Mouse (Mus musculus): Measurements from ENCODE around the gene Xpo1.
"Not testable (repeated sequence)": the region's sequence is repeated elsewhere in the genome, so short reads cannot be mapped to it uniquely, and the experiment has no call there.

Gene Xpo1

GRCm38 (mm10) chr11:23288866-23289265 lies 33.0 kb downstream of the Xpo1 start:
- in situ Hi-C loops (cut with MboI; ENCODE audit: unreplicated experiment in 2 of 2), result loop anchor here in 1 of 2 experiments (10.0 kb wide), 1 partner anchor 644 kb away; no protein-coding TSS in a partner anchor

- in situ Hi-C loops (cut with MboI; ENCODE audit: unreplicated experiment in 2 of 2), result no loop called here
These were observed 41.5 kb downstream of the Xpo1 start for GRCm38 (mm10) chr11:23297379-23297778.

GRCm38 (mm10) chr11:23298301-23298700 lies 42.5 kb downstream of the Xpo1 start:
- in situ Hi-C loops (cut with MboI; ENCODE audit: unreplicated experiment in 2 of 2), result no loop called here

GRCm38 (mm10) chr11:23299910-23300309 lies 44.1 kb downstream of the Xpo1 start:
- in situ Hi-C loops (cut with MboI; ENCODE audit: unreplicated experiment in 2 of 2), result no loop called here

GRCm38 (mm10) chr11:23303126-23303525 lies 47.3 kb downstream of the Xpo1 start:
- in situ Hi-C loops (cut with MboI; ENCODE audit: unreplicated experiment in 2 of 2), result no loop called here

- in situ Hi-C loops (cut with MboI; ENCODE audit: unreplicated experiment in 2 of 2), result not testable (repeated sequence)
These were observed 49.3 kb downstream of the Xpo1 start for GRCm38 (mm10) chr11:23305101-23305672.

GRCm38 (mm10) chr11:23305673-23306608 lies 50.1 kb downstream of the Xpo1 start:
- in situ Hi-C loops (cut with MboI; ENCODE audit: unreplicated experiment in 2 of 2), result no loop called here

GRCm38 (mm10) chr11:23306764-23307565 lies 51.1 kb downstream of the Xpo1 start, which contains the start of gene Usp34:
Gene Usp34, plus strand, starts transcription at chr11:23306895.
- in situ Hi-C loops (cut with MboI; ENCODE audit: unreplicated experiment in 2 of 2), result no loop called here

- in situ Hi-C loops (cut with MboI; ENCODE audit: unreplicated experiment in 2 of 2), result no loop called here
These were observed 51.7 kb downstream of the Xpo1 start for GRCm38 (mm10) chr11:23307566-23307920.

- in situ Hi-C loops (cut with MboI; ENCODE audit: unreplicated experiment in 2 of 2), result no loop called here
These were observed 57.7 kb downstream of the Xpo1 start for GRCm38 (mm10) chr11:23313496-23313895.

- in situ Hi-C loops (cut with MboI; ENCODE audit: unreplicated experiment in 2 of 2), result no loop called here
These were observed 73.6 kb downstream of the Xpo1 start for GRCm38 (mm10) chr11:23329413-23329812.

- in situ Hi-C loops (cut with MboI; ENCODE audit: unreplicated experiment in 2 of 2), result no loop called here
These were observed 76.3 kb downstream of the Xpo1 start for GRCm38 (mm10) chr11:23332136-23332535.

GRCm38 (mm10) chr11:23335160-23335559 lies 79.3 kb downstream of the Xpo1 start:
- in situ Hi-C loops (cut with MboI; ENCODE audit: unreplicated experiment in 2 of 2), result no loop called here

Data from v-Abl transformed pro-B cells (cell line).